Mouse (Mus musculus): Measurements from ENCODE around the gene Slc7a1. TPM values are rescaled to one million over a fixed set of nuclear protein-coding genes. Genes with fewer than 3 reads are reported as not detected.

Slc7a1 gene
- polyA plus RNA-seq, 1 experiment from 2014 or later: 28.8 TPM

DNA sequence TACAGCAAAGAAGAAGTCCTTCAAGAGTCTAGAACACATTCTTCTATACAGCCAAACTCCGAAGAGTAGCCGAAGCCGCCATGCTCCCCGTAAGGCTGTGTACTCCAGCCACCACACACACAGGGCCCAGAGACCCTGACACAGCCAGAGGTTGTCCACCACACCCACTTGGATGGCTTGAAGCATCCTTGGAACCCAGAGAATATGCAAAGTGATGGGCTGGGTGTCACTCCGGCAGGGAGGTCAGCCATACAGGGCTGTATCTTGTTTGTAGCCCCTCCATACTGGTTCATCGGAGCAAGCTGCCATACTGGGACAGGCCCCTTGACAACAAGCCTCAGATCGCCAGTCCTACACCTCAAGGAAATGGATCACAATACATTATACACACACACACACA lies 37.4 kb downstream of the Slc7a1 start:
- Histone ChIP-seq H3K27me3 (replicated peaks) (no peaks in the 10 kb centered on the region), H3K9ac (no peak overlapping the region), H3K27ac (no peak overlapping the region), H3K4me1 (peaks cover 27% of the 10 kb centered on the region), H3K36me3 (peaks cover 77% of the 10 kb centered on the region), H3K4me2 (no peak overlapping the region), H3K4me3 (no peak overlapping the region), H3K9me3 (replicated peaks) (no peaks in the 10 kb centered on the region)
- no peak for ATAC-seq
- WGBS (ENCODE audit: insufficient replicate concordance): 85% methylated on average over 7 of the region's 7 CpGs

DNA sequence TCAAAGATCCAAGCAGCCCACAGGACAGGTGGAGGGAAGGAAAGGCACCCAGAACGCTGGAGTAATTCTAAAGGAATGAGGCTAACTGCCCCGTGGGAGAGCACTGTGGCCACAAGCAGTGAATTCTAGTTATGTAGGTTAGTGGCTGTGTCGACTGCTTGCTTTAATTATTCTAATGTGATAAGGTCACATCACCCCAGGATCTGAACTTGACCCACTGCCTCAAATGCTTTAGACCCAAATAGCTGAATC lies 38.0 kb downstream of the Slc7a1 start:
- no peak overlapping the region for H3K27ac ChIP-seq
- 41% methylated on average over 3 of the region's 3 CpGs for WGBS (ENCODE audit: insufficient replicate concordance)

DNA sequence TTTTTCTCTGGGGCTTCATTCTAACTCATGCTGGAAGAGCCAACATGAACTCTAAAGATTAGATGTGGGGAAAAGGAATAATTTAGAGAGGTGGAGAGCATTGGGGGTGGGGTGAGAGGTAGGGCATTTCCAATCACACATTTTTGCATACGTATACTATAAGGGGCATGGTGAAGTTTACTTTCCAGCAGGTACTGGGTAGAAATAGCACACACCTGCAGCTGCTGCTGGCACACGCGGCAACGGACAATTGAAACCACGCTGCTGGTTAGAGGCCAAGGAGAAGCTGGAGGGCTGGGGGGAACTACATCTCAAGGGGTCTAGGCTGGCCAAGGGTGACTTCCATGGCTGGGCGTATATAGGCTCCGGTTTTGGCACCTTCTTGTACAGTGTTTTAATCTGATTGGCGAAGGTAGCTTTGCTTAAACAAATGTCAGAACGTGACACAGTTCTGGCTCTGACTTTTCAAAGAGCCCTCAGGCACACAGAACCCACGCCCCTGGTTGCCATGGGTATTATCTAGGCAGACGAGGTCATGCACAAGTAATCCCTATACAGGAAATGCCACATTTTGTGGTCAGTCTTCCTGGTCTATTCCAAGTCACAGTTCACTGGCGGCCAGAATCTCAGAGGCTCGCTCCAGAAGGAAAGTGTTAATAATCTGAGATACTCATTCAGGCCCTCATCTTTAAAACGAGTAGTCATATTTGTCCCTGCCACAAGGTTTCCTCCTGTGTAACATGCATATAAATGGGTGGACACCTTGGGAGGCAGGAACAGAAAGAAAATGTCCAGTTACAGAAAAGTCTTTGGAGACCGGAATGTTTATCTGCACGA lies 38.6 kb downstream of the Slc7a1 start:
- H3K9me3 ChIP-seq (replicated peaks): no peaks in the 10 kb centered on the region
- H3K4me2 ChIP-seq: 0 out of 2 replicates have a peak overlapping the region, but pooled peaks have one; percentile 8
- peaks cover 89% of the 10 kb centered on the region for H3K36me3 ChIP-seq
- peaks cover 27% of the 10 kb centered on the region for H3K4me1 ChIP-seq
- no peak overlapping the region for H3K4me3 ChIP-seq
- no peak overlapping the region for H3K27ac ChIP-seq
- H3K27me3 ChIP-seq (replicated peaks): no peaks in the 10 kb centered on the region
- 54% methylated on average over 16 of the region's 16 CpGs for WGBS (ENCODE audit: insufficient replicate concordance)
- peak; percentile 57 for ATAC-seq
- no peak overlapping the region for H3K9ac ChIP-seq

More for the DNA sequence above, 38.0 kb downstream of the Slc7a1 start:
- Histone ChIP-seq H3K9ac (no peak overlapping the region), H3K9me3 (replicated peaks) (no peaks in the 10 kb centered on the region), H3K27me3 (replicated peaks) (no peaks in the 10 kb centered on the region), H3K4me1 (peaks cover 27% of the 10 kb centered on the region), H3K4me3 (no peak overlapping the region), H3K36me3 (peaks cover 83% of the 10 kb centered on the region), H3K4me2 (no peak overlapping the region)
- ATAC-seq: no peak

DNA sequence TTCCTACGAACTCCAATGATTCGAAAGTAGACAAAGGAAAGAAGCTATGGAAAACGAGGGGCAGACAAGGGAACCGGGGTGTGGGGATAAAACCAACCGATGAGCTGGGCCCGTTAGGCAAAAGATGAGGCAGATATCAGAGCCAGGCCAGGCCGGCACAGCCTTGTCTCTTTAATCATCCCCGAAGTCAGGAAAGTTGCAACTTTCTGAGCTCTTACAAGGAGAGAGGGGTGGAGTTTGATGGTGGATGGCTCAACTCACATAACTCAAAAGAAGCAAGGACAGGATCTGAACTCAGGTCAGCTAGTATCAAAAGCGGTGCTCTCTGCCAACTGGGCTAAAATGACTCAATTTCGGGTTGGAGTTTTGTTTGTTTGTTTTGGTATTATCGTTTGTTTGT lies 40.6 kb downstream of the Slc7a1 start:
- peaks cover 27% of the 10 kb centered on the region for H3K4me1 ChIP-seq
- WGBS (ENCODE audit: insufficient replicate concordance): 87% methylated on average over 11 of the region's 11 CpGs
- no peaks in the 10 kb centered on the region for H3K9me3 ChIP-seq (replicated peaks)
- no peak for ATAC-seq
- H3K27ac ChIP-seq: no peak overlapping the region
- no peak overlapping the region for H3K4me2 ChIP-seq
- no peak overlapping the region for H3K9ac ChIP-seq
- H3K27me3 ChIP-seq (replicated peaks): no peaks in the 10 kb centered on the region
- H3K4me3 ChIP-seq: no peak overlapping the region
- peaks cover 88% of the 10 kb centered on the region for H3K36me3 ChIP-seq

DNA sequence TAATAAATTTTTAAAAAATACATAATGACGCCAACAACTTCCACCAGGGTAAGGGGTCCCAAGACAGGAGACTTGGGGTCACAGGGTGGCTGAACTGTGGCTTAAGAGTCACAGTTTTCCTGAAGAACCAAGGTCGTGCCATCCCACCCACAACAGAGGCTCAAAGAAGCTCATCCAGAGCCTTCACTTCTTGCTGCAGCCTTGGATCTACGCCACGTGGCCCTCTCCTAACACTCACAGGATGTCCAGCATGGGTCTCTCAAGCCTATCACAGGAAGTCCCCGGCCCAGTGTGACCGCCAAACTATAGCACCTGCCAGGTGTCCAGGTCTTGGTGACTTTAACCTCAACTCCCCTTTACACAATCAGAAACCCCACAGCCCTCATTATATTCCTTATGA lies 42.5 kb downstream of the Slc7a1 start:
- Histone ChIP-seq H3K4me3 (no peak overlapping the region), H3K4me2 (no peak overlapping the region), H3K36me3 (peaks cover 90% of the 10 kb centered on the region), H3K9ac (no peak overlapping the region), H3K4me1 (peaks cover 24% of the 10 kb centered on the region), H3K27me3 (replicated peaks) (no peaks in the 10 kb centered on the region), H3K9me3 (replicated peaks) (no peaks in the 10 kb centered on the region), H3K27ac (no peak overlapping the region)
- WGBS (ENCODE audit: insufficient replicate concordance): 83% methylated on average over 6 of the region's 6 CpGs
- no peak for ATAC-seq

DNA sequence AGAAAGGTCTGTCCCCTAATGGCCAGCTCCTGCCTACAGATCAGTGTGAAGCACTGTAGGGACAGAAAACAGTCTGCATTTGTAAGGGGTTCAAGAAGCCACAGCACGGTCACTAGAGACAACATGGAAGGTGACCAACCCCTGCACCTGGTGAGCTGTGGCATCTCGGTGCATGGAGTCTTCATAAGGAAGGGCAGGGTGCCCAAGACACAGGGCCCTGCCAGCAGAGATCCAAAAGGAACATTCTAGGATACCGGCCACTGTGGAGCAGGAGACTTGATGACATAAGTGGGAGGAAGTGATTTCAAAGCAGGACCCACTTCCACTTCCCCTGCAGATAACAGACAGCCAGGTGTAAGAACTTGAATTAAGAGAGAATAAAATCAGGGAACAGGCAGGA lies 43.9 kb downstream of the Slc7a1 start:
- H3K36me3 ChIP-seq: peaks cover 91% of the 10 kb centered on the region
- H3K4me2 ChIP-seq: no peak overlapping the region
- ATAC-seq: no peak
- H3K9ac ChIP-seq: no peak overlapping the region
- H3K9me3 ChIP-seq (replicated peaks): no peaks in the 10 kb centered on the region
- H3K27ac ChIP-seq: no peak overlapping the region
- H3K4me3 ChIP-seq: no peak overlapping the region
- peaks cover 10% of the 10 kb centered on the region for H3K4me1 ChIP-seq
- WGBS (ENCODE audit: insufficient replicate concordance): 80% methylated on average over 3 of the region's 3 CpGs
- no peaks in the 10 kb centered on the region for H3K27me3 ChIP-seq (replicated peaks)

DNA sequence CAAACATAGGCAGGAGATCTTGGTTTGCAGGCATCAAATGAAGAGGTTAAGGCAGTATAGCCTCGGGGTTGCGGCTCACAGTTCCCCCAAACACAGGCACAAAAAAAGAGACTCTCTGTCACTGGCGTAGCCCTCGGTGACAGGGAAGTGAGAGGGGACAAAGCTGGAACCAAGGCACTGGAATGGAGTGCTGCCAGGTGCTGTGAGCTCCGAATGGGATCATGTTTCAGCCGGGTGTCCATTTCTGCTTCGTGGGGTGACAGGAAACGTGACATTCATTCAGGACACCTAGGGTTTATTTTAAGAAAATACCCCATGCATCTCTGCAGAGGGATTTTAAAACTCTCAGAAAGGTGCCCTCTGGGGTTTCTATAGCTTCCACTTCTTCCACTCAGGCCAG lies 45.2 kb downstream of the Slc7a1 start:
- no peak overlapping the region for H3K4me3 ChIP-seq
- H3K36me3 ChIP-seq: peaks cover 96% of the 10 kb centered on the region
- peaks cover 4% of the 10 kb centered on the region; the same call in 1 of the 2 replicates for H3K4me1 ChIP-seq
- no peak for ATAC-seq
- WGBS (ENCODE audit: insufficient replicate concordance): 81% methylated on average over 8 of the region's 8 CpGs
- no peaks in the 10 kb centered on the region for H3K27me3 ChIP-seq (replicated peaks)
- H3K9me3 ChIP-seq (replicated peaks): no peaks in the 10 kb centered on the region
- H3K9ac ChIP-seq: no peak overlapping the region
- no peak overlapping the region for H3K4me2 ChIP-seq
- H3K27ac ChIP-seq: no peak overlapping the region

DNA sequence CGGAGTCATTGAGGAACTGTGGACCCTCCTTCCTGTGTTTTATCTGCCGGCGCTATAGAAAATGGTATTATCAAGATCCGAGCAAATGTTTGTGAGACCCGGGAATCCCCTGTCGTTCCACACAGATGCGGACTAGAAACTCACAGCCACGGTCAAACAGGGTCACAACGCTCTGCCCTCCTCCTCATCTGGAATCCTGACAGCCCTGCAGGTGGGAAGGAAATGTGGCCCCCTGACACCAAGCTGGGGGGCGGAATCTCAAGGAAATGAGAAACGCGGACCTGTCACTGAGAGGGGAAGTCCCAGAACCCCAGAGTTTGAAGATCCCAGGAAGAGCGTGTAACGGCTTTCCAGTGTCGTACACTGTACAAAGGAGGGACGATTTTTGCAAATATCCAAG lies 46.3 kb downstream of the Slc7a1 start:
- no peaks in the 10 kb centered on the region for H3K9me3 ChIP-seq (replicated peaks)
- no peak for ATAC-seq
- WGBS (ENCODE audit: insufficient replicate concordance): 71% methylated on average over 16 of the region's 16 CpGs
- H3K4me3 ChIP-seq: no peak overlapping the region
- H3K36me3 ChIP-seq: peaks cover 95% of the 10 kb centered on the region
- H3K4me1 ChIP-seq: peaks cover 4% of the 10 kb centered on the region; the same call in 1 of the 2 replicates
- H3K9ac ChIP-seq: no peak overlapping the region
- H3K27me3 ChIP-seq (replicated peaks): no peaks in the 10 kb centered on the region
- H3K27ac ChIP-seq: no peak overlapping the region
- H3K4me2 ChIP-seq: no peak overlapping the region

DNA sequence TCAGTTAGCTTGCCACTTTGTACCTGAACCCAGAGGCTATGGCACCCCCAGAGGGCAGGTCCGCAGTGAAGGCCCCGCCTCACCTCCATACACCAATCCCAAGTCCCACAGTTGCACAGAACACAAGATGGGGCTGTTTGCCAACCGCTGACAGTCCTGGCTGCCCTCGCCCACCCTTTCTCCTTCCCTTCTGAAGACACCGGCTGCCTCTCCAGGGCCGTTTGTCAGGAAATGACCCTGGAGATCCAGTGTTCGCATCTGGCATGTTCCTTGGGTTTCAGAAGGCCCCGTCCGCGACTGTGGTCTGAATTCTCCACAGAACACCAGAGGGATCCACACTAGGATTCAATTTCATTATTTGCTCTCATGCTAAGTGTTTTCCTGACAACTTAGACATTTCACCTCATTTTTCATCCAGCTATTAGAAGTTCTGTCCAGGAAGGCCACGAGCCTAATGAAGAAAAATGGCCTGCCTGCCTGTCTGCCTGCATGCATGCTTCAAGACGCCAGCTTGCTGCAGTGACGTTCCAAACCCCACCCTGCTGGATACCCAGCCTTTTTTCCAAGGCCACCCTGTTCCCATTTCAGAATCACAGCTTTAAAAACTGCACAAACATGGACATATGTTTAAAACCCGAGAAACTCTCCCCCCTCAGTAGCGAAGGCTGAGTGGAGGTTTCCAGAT lies 50.2 kb downstream of the Slc7a1 start:
- Histone ChIP-seq H3K4me3 (no peak overlapping the region), H3K27ac (no peak overlapping the region), H3K9me3 (replicated peaks) (no peaks in the 10 kb centered on the region), H3K36me3 (peaks cover 97% of the 10 kb centered on the region), H3K9ac (no peak overlapping the region), H3K4me1 (peaks cover 4% of the 10 kb centered on the region; the same call in 1 of the 2 replicates), H3K27me3 (replicated peaks) (no peaks in the 10 kb centered on the region), H3K4me2 (no peak overlapping the region)
- 79% methylated on average over 15 of the region's 15 CpGs for WGBS (ENCODE audit: insufficient replicate concordance)
- no peak for ATAC-seq

DNA sequence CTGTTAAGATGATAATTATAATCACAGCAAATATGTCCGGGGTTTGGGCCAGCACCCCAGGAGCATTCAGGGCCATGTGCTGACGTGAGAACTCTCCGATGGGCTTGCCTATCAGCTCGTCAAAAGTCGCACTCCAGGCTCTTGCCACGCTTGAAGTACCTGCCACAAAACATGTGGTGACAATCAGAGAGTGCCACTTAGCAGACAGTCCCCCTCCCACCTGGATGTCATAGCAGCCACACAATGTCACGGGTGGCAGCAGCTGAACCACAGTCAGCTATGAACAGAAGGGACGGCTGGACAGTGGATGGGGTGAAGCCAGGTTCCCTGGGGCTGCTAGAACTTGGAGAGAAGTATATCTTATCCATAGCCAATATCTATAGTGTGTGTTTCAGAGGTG lies 51.6 kb downstream of the Slc7a1 start:
- H3K36me3 ChIP-seq: peaks cover 97% of the 10 kb centered on the region
- H3K27ac ChIP-seq: no peak overlapping the region
- 82% methylated on average over 8 of the region's 8 CpGs for WGBS (ENCODE audit: insufficient replicate concordance)
- no peak overlapping the region for H3K9ac ChIP-seq
- no peak overlapping the region for H3K4me3 ChIP-seq
- no peaks in the 10 kb centered on the region for H3K4me1 ChIP-seq
- no peaks in the 10 kb centered on the region for H3K27me3 ChIP-seq (replicated peaks)
- no peak overlapping the region for H3K4me2 ChIP-seq
- no peak for ATAC-seq
- H3K9me3 ChIP-seq (replicated peaks): no peaks in the 10 kb centered on the region

DNA sequence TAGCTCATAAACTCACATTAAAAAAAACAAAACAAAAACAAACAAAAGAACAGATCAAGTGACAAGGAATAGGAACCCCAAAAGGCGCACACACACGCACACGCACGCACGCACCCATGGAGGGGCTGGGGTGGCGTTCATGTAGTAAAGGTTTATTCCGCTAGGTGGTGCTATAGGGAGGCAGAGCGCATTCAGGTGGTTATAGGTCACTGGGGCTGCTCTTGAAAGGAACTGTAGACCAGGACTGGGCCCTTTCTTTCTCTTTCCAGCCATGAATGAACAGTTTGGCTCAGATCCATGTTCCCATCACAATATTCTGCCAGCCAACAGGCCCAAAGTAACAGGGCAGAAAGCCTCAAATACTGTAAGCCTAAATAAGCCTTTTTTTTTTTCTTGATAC lies 53.2 kb downstream of the Slc7a1 start:
- Histone ChIP-seq H3K36me3 (peaks cover 97% of the 10 kb centered on the region), H3K4me3 (no peak overlapping the region), H3K27me3 (replicated peaks) (no peaks in the 10 kb centered on the region), H3K9me3 (replicated peaks) (no peaks in the 10 kb centered on the region), H3K4me1 (0 out of 2 replicates have a peak, but pooled peaks cover 3% of the 10 kb centered on the region), H3K9ac (no peak overlapping the region), H3K27ac (no peak overlapping the region), H3K4me2 (no peak overlapping the region)
- WGBS (ENCODE audit: insufficient replicate concordance): 80% methylated on average over 8 of the region's 8 CpGs
- ATAC-seq: no peak

DNA sequence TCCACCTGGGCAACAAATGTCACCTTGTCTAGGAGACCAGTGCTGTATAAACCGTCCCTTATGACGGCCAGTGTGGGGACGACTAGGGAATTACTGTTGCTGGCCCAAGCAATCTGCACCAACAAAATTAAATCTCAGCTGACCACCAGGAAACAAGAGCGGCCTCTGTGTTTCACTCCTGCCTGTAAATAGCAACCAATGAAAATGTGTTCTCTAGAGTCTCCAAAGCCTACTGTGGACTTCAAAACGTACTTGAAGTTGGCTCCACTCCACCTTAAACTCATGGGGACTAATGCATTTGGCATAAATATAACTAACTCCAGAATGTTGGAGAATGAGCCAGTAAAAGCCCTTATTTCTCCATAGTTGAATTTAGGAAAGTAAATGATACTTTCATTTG lies 55.3 kb downstream of the Slc7a1 start:
- H3K9me3 ChIP-seq (replicated peaks): no peaks in the 10 kb centered on the region
- no peak for ATAC-seq
- no peak overlapping the region for H3K4me2 ChIP-seq
- no peak overlapping the region for H3K4me3 ChIP-seq
- 74% methylated on average over 5 of the region's 5 CpGs for WGBS (ENCODE audit: insufficient replicate concordance)
- 0 out of 2 replicates have a peak, but pooled peaks cover 3% of the 10 kb centered on the region for H3K4me1 ChIP-seq
- H3K36me3 ChIP-seq: peaks cover 100% of the 10 kb centered on the region
- no peak overlapping the region for H3K9ac ChIP-seq
- H3K27me3 ChIP-seq (replicated peaks): no peaks in the 10 kb centered on the region
- no peak overlapping the region for H3K27ac ChIP-seq
